Mouse (Mus musculus): Measurements from ENCODE around the gene Cdk19. TPM values are rescaled to one million over a fixed set of nuclear protein-coding genes. Genes with fewer than 3 reads are reported as not detected.
"Not testable (repeated sequence)": the region's sequence is repeated elsewhere in the genome, so short reads cannot be mapped to it uniquely, and the experiment has no call there.

Cdk19 gene
- total RNA-seq (2014; rRNA removed) (11.8 and 13.2 TPM in 2 replicates), polyA plus RNA-seq (2015; fragmentation: Nextera tagmentation; extraction: Ambion mirVana) (3.8 and 3.9 TPM in 2 replicates)

GRCm38 (mm10) chr10:40339351-40339964, at the start of gene Cdk19:
Gene Cdk19, plus strand, starts transcription at chr10:40339564.
- TF ChIP-seq CTCF (IDR thresholded peaks at IDR 0.05), result no peak
- Histone ChIP-seq H3K4me2 (ENCODE audit: low read depth, low read length, poor library complexity, severe bottlenecking) (no peak within 1 kb of the TSS), H3K27me3 (ENCODE audit: insufficient read depth, low read length) (no peaks in the 10 kb centered on the region)

GRCm38 (mm10) chr10:40292640-40293039, 46.7 kb upstream of the Cdk19 start:
- Histone ChIP-seq H3K4me2 (ENCODE audit: low read depth, low read length, poor library complexity, severe bottlenecking) (no peak overlapping the region), H3K4me1 (ENCODE audit: insufficient read depth, low read length) (no peaks in the 10 kb centered on the region), H3K9ac (replicated peaks; ENCODE audit: low read length, poor library complexity, severe bottlenecking) (no peak overlapping the region), H3K9me3 (ENCODE audit: low read length) (no peaks in the 10 kb centered on the region), H3K27me3 (ENCODE audit: insufficient read depth, low read length) (no peaks in the 10 kb centered on the region), H3K36me3 (ENCODE audit: insufficient read depth, low read length) (peaks cover 3% of the 10 kb centered on the region; the same call in 1 of the 2 replicates), H3K27ac (ENCODE audit: low read depth, low read length) (no peak overlapping the region), H3K4me3 (ENCODE audit: low read depth, low read length) (no peak overlapping the region)
- 96% methylated on average over 6 of the region's 6 CpGs for WGBS
- no peak for ATAC-seq (ENCODE audit: low FRiP score)
- DNase-seq (ENCODE audit: low spot score), result no peak
- no peak for TF ChIP-seq CTCF (IDR thresholded peaks at IDR 0.05)

More at GRCm38 (mm10) chr10:40339351-40339964, at the start of gene Cdk19:
- Histone ChIP-seq H3K4me1 (ENCODE audit: insufficient read depth, low read length) (no peaks in the 10 kb centered on the region), H3K9me3 (ENCODE audit: low read length) (no peaks in the 10 kb centered on the region), H3K36me3 (ENCODE audit: insufficient read depth, low read length) (no peaks in the 10 kb centered on the region), H3K9ac (replicated peaks; ENCODE audit: low read length, poor library complexity, severe bottlenecking) (no peak within 1 kb of the TSS), H3K27ac (ENCODE audit: low read depth, low read length) (no peak within 1 kb of the TSS), H3K4me3 (ENCODE audit: low read depth, low read length) (no peak within 1 kb of the TSS)
- no peak for ATAC-seq (ENCODE audit: low FRiP score)
- DNase-seq (ENCODE audit: low spot score), result no peak
- whole genome bisulfite sequencing, result 50% methylated on average over 13 of the region's 13 CpGs

GRCm38 (mm10) chr10:40300648-40301171, 38.7 kb upstream of the Cdk19 start:
- H3K27ac ChIP-seq (ENCODE audit: low read depth, low read length), result peak overlapping the region; percentile 88
- peak overlapping the region; percentile 93 for H3K9ac ChIP-seq (replicated peaks; ENCODE audit: low read length, poor library complexity, severe bottlenecking)
- peak overlapping the region; percentile 65 for H3K4me2 ChIP-seq (ENCODE audit: low read depth, low read length, poor library complexity, severe bottlenecking)
- no peaks in the 10 kb centered on the region for H3K27me3 ChIP-seq (ENCODE audit: insufficient read depth, low read length)
- DNase-seq (ENCODE audit: low spot score) (peak; percentile 96), ATAC-seq (ENCODE audit: low FRiP score) (peak; percentile 86)
- TF ChIP-seq CTCF (IDR thresholded peaks at IDR 0.05), result no peak
- 0 out of 2 replicates have a peak, but pooled peaks cover 10% of the 10 kb centered on the region for H3K4me1 ChIP-seq (ENCODE audit: insufficient read depth, low read length)
- H3K36me3 ChIP-seq (ENCODE audit: insufficient read depth, low read length), result no peaks in the 10 kb centered on the region
- H3K4me3 ChIP-seq (ENCODE audit: low read depth, low read length), result peak overlapping the region; percentile 96
- no peaks in the 10 kb centered on the region for H3K9me3 ChIP-seq (ENCODE audit: low read length)
- WGBS, result 0% methylated on average over 36 of the region's 36 CpGs

GRCm38 (mm10) chr10:40301181-40302075, 37.9 kb upstream of the Cdk19 start:
- H3K36me3 ChIP-seq (ENCODE audit: insufficient read depth, low read length); H3K9me3 ChIP-seq (ENCODE audit: low read length); H3K27me3 ChIP-seq (ENCODE audit: insufficient read depth, low read length): not testable (repeated sequence)
- H3K4me2 ChIP-seq (ENCODE audit: low read depth, low read length, poor library complexity, severe bottlenecking), result peak overlapping the region; percentile 65
- ATAC-seq (ENCODE audit: low FRiP score) (peak; percentile 22), DNase-seq (ENCODE audit: low spot score) (peak; percentile 15)
- H3K9ac ChIP-seq (replicated peaks; ENCODE audit: low read length, poor library complexity, severe bottlenecking), result peak overlapping the region; percentile 93
- H3K27ac ChIP-seq (ENCODE audit: low read depth, low read length), result peak overlapping the region; percentile 88
- peak overlapping the region; percentile 96 for H3K4me3 ChIP-seq (ENCODE audit: low read depth, low read length)
- H3K4me1 ChIP-seq (ENCODE audit: insufficient read depth, low read length), result 0 out of 2 replicates have a peak, but pooled peaks cover 10% of the 10 kb centered on the region
- under 1% methylated on average over 48 of the region's 91 CpGs for WGBS

- under 1% methylated on average over 55 of the region's 55 CpGs for WGBS
- no peaks in the 10 kb centered on the region for H3K36me3 ChIP-seq (ENCODE audit: insufficient read depth, low read length)
- ATAC-seq (ENCODE audit: low FRiP score), result peak; percentile 94
These were observed 37.0 kb upstream of the Cdk19 start, which contains the start of gene Amd1 for GRCm38 (mm10) chr10:40302140-40302985. Gene Amd1, minus strand, starts transcription at chr10:40302186.

More at GRCm38 (mm10) chr10:40302140-40302985, 37.0 kb upstream of the Cdk19 start, which contains the start of gene Amd1:
- 0 out of 2 replicates have a peak, but pooled peaks cover 10% of the 10 kb centered on the region for H3K4me1 ChIP-seq (ENCODE audit: insufficient read depth, low read length)
- peak within 1 kb of the TSS; percentile 65 for H3K4me2 ChIP-seq (ENCODE audit: low read depth, low read length, poor library complexity, severe bottlenecking)
- no peaks in the 10 kb centered on the region for H3K9me3 ChIP-seq (ENCODE audit: low read length)
- H3K4me3 ChIP-seq (ENCODE audit: low read depth, low read length), result peak within 1 kb of the TSS; percentile 96
- H3K9ac ChIP-seq (replicated peaks; ENCODE audit: low read length, poor library complexity, severe bottlenecking), result peak within 1 kb of the TSS; percentile 93
- TF ChIP-seq CTCF (IDR thresholded peaks at IDR 0.05), result no peak
- H3K27ac ChIP-seq (ENCODE audit: low read depth, low read length), result peak within 1 kb of the TSS; percentile 88
- DNase-seq (ENCODE audit: low spot score), result peak; percentile 100
- no peaks in the 10 kb centered on the region for H3K27me3 ChIP-seq (ENCODE audit: insufficient read depth, low read length)
